Mouse (Mus musculus): ENCODE results near the gene Mgarp. TPM values are rescaled to one million over a fixed set of nuclear protein-coding genes. Genes with fewer than 3 reads are reported as not detected.
"Not testable (repeated sequence)": the region's sequence is repeated elsewhere in the genome, so short reads cannot be mapped to it uniquely, and the experiment has no call there.

Mgarp gene
- polyA plus RNA-seq, 1 experiment from 2014 or later: 2.0 TPM

- no peak for ATAC-seq (ENCODE audit: low FRiP score, low read depth)
- WGBS: 90% methylated on average over 2 of the region's 2 CpGs
These were observed 2.9 kb downstream of the Mgarp start for GRCm38 (mm10) chr3:51393651-51394050.

GRCm38 (mm10) chr3:51393018-51393417, 3.5 kb downstream of the Mgarp start:
- Histone ChIP-seq H3K4me1 (replicated peaks) (peaks cover 16% of the 10 kb centered on the region), H3K27me3 (peaks cover 21% of the 10 kb centered on the region)
- not testable (repeated sequence) for H3K4me2 ChIP-seq; H3K36me3 ChIP-seq; H3K27ac ChIP-seq (replicated peaks); H3K9ac ChIP-seq; H3K9me3 ChIP-seq; ATAC-seq (ENCODE audit: low FRiP score, low read depth); H3K4me3 ChIP-seq
- 96% methylated on average over 3 of the region's 3 CpGs for WGBS

More at GRCm38 (mm10) chr3:51393651-51394050, 2.9 kb downstream of the Mgarp start:
- Histone ChIP-seq H3K4me1 (replicated peaks) (peaks cover 15% of the 10 kb centered on the region), H3K36me3 (no peaks in the 10 kb centered on the region), H3K4me3 (no peak overlapping the region), H3K27ac (replicated peaks) (no peak overlapping the region), H3K9ac (no peak overlapping the region), H3K27me3 (peaks cover 21% of the 10 kb centered on the region), H3K4me2 (no peak overlapping the region), H3K9me3 (no peaks in the 10 kb centered on the region)

- Histone ChIP-seq H3K9me3 (no peaks in the 10 kb centered on the region), H3K4me2 (no peak overlapping the region), H3K36me3 (no peaks in the 10 kb centered on the region), H3K9ac (no peak overlapping the region), H3K4me1 (replicated peaks) (peaks cover 12% of the 10 kb centered on the region), H3K27me3 (peaks cover 17% of the 10 kb centered on the region), H3K4me3 (no peak overlapping the region), H3K27ac (replicated peaks) (no peak overlapping the region)
- WGBS: 95% methylated on average over 5 of the region's 5 CpGs
- ATAC-seq (ENCODE audit: low FRiP score, low read depth): no peak
These were observed 4.9 kb downstream of the Mgarp start for GRCm38 (mm10) chr3:51391591-51391990.

- Histone ChIP-seq H3K4me1 (replicated peaks) (peaks cover 7% of the 10 kb centered on the region; the same call in 1 of the 2 replicates), H3K4me2 (no peak overlapping the region), H3K27ac (replicated peaks) (no peak overlapping the region), H3K9me3 (no peaks in the 10 kb centered on the region), H3K27me3 (peaks cover 12% of the 10 kb centered on the region), H3K36me3 (no peaks in the 10 kb centered on the region), H3K4me3 (no peak overlapping the region), H3K9ac (no peak overlapping the region)
- 87% methylated on average over 5 of the region's 5 CpGs for WGBS
- no peak for ATAC-seq (ENCODE audit: low FRiP score, low read depth)
These were observed 5.4 kb downstream of the Mgarp start for GRCm38 (mm10) chr3:51391095-51391494.

GRCm38 (mm10) chr3:51388904-51389303, 7.6 kb downstream of the Mgarp start:
- Histone ChIP-seq H3K36me3 (no peaks in the 10 kb centered on the region), H3K4me3 (peak overlapping the region; percentile 20), H3K9me3 (no peaks in the 10 kb centered on the region), H3K27ac (replicated peaks) (no peak overlapping the region), H3K9ac (peak overlapping the region; percentile 9; the same call in 1 of the 2 replicates), H3K27me3 (no peaks in the 10 kb centered on the region), H3K4me1 (replicated peaks) (peaks cover 7% of the 10 kb centered on the region; the same call in 1 of the 2 replicates), H3K4me2 (peak overlapping the region; percentile 51)
- WGBS: 8% methylated on average over 13 of the region's 13 CpGs
- no peak; the same call in 1 of the 2 replicates for ATAC-seq (ENCODE audit: low FRiP score, low read depth)

- no peak for ATAC-seq (ENCODE audit: low FRiP score, low read depth)
- 48% methylated on average over 8 of the region's 8 CpGs for WGBS
- Histone ChIP-seq H3K9ac (no peak overlapping the region), H3K9me3 (no peaks in the 10 kb centered on the region), H3K27me3 (no peaks in the 10 kb centered on the region), H3K4me2 (no peak overlapping the region), H3K27ac (replicated peaks) (no peak overlapping the region), H3K36me3 (no peaks in the 10 kb centered on the region), H3K4me3 (no peak overlapping the region), H3K4me1 (replicated peaks) (peaks cover 7% of the 10 kb centered on the region; the same call in 1 of the 2 replicates)
These were observed 8.6 kb downstream of the Mgarp start for GRCm38 (mm10) chr3:51387868-51388381.

- Histone ChIP-seq H3K4me1 (replicated peaks) (peaks cover 7% of the 10 kb centered on the region; the same call in 1 of the 2 replicates), H3K36me3 (no peaks in the 10 kb centered on the region), H3K27ac (replicated peaks) (no peak overlapping the region), H3K27me3 (no peaks in the 10 kb centered on the region), H3K9ac (no peak overlapping the region), H3K4me2 (no peak overlapping the region), H3K9me3 (no peaks in the 10 kb centered on the region), H3K4me3 (no peak overlapping the region)
- WGBS: 80% methylated on average over 3 of the region's 3 CpGs
- no peak for ATAC-seq (ENCODE audit: low FRiP score, low read depth)
These were observed 9.4 kb downstream of the Mgarp start for GRCm38 (mm10) chr3:51387134-51387451.

- 51% methylated on average over 12 of the region's 12 CpGs for WGBS
- no peak for ATAC-seq (ENCODE audit: low FRiP score, low read depth)
- Histone ChIP-seq H3K27ac (replicated peaks) (no peak overlapping the region), H3K36me3 (no peaks in the 10 kb centered on the region), H3K9ac (no peak overlapping the region), H3K27me3 (no peaks in the 10 kb centered on the region), H3K4me1 (replicated peaks) (peaks cover 7% of the 10 kb centered on the region; the same call in 1 of the 2 replicates), H3K4me3 (no peak overlapping the region), H3K4me2 (no peak overlapping the region), H3K9me3 (no peaks in the 10 kb centered on the region)
These were observed 10.0 kb downstream of the Mgarp start for GRCm38 (mm10) chr3:51386441-51387133.

GRCm38 (mm10) chr3:51383409-51383808, 13.1 kb downstream of the Mgarp start:
- no peak overlapping the region for H3K27ac ChIP-seq (replicated peaks)
- H3K36me3 ChIP-seq: no peaks in the 10 kb centered on the region
- H3K4me1 ChIP-seq (replicated peaks): peaks cover under 1% of the 10 kb centered on the region; the same call in 1 of the 2 replicates
- ATAC-seq (ENCODE audit: low FRiP score, low read depth): no peak
- 46% methylated on average over 12 of the region's 12 CpGs for WGBS
- H3K9ac ChIP-seq: no peak overlapping the region
- no peaks in the 10 kb centered on the region for H3K9me3 ChIP-seq
- no peaks in the 10 kb centered on the region for H3K27me3 ChIP-seq
- no peak overlapping the region for H3K4me2 ChIP-seq
- no peak overlapping the region for H3K4me3 ChIP-seq

GRCm38 (mm10) chr3:51380660-51381014, 15.9 kb downstream of the Mgarp start:
- no peaks in the 10 kb centered on the region for H3K27me3 ChIP-seq
- H3K27ac ChIP-seq (replicated peaks): no peak overlapping the region
- H3K9ac ChIP-seq: no peak overlapping the region
- no peak for ATAC-seq (ENCODE audit: low FRiP score, low read depth)
- H3K4me2 ChIP-seq: no peak overlapping the region
- H3K4me1 ChIP-seq (replicated peaks): peaks cover 5% of the 10 kb centered on the region; the same call in 1 of the 2 replicates
- no peaks in the 10 kb centered on the region for H3K9me3 ChIP-seq
- H3K4me3 ChIP-seq: no peak overlapping the region
- no peaks in the 10 kb centered on the region for H3K36me3 ChIP-seq
- 62% methylated on average over 5 of the region's 5 CpGs for WGBS

GRCm38 (mm10) chr3:51379786-51380659, 16.5 kb downstream of the Mgarp start:
- Histone ChIP-seq H3K27me3 (no peaks in the 10 kb centered on the region), H3K4me1 (replicated peaks) (peaks cover 5% of the 10 kb centered on the region; the same call in 1 of the 2 replicates), H3K27ac (replicated peaks) (no peak overlapping the region), H3K4me2 (no peak overlapping the region), H3K9me3 (no peaks in the 10 kb centered on the region), H3K36me3 (no peaks in the 10 kb centered on the region), H3K4me3 (no peak overlapping the region), H3K9ac (no peak overlapping the region)
- 73% methylated on average over 5 of the region's 5 CpGs for WGBS
- ATAC-seq (ENCODE audit: low FRiP score, low read depth): no peak

- WGBS: 91% methylated on average over 3 of the region's 3 CpGs
- Histone ChIP-seq H3K9ac (no peak overlapping the region), H3K4me2 (no peak overlapping the region), H3K4me3 (no peak overlapping the region), H3K27ac (replicated peaks) (no peak overlapping the region), H3K9me3 (no peaks in the 10 kb centered on the region), H3K27me3 (no peaks in the 10 kb centered on the region), H3K4me1 (replicated peaks) (peaks cover 5% of the 10 kb centered on the region; the same call in 1 of the 2 replicates), H3K36me3 (no peaks in the 10 kb centered on the region)
- ATAC-seq (ENCODE audit: low FRiP score, low read depth): no peak
These were observed 17.9 kb downstream of the Mgarp start for GRCm38 (mm10) chr3:51378665-51378946.
